Mouse (Mus musculus): Measurements from ENCODE around the gene Gm10322. TPM values are rescaled to one million over a fixed set of nuclear protein-coding genes. Genes with fewer than 3 reads are reported as not detected.

The Gm10322 gene
- total and polyA plus RNA-seq, 3 experiments = not detected

- Histone ChIP-seq H3K27ac (ENCODE audit: insufficient read depth, low read depth) (no peak overlapping the region), H3K36me3 (replicated peaks in 1 of 2; ENCODE audit: control insufficient read depth in 1 of 2, insufficient read depth in 1 of 2, low read length in 1 of 2) (no peaks in the 10 kb centered on the region), H3K4me1 (ENCODE audit: control insufficient read depth in 1 of 2, insufficient read depth in 2 of 2) (peaks cover 2 to 14% of the 10 kb centered on the region in 2 experiments; a peak in 3 of 4 replicates), H3K4me3 (replicated peaks in 1 of 3; ENCODE audit: low read depth in 2 of 3, low read length in 2 of 3, poor library complexity in 1 of 3) (no peak overlapping the region), H3K27me3 (replicated peaks) (peaks cover 2% of the 10 kb centered on the region), H3K4me2 (ENCODE audit: insufficient read depth, low read depth, poor library complexity, severe bottlenecking) (no peak overlapping the region), H3K79me2 (replicated peaks; ENCODE audit: control insufficient read depth, extremely low read depth, insufficient read depth, poor library complexity, severe bottlenecking) (no peaks in the 10 kb centered on the region), H3K9ac (ENCODE audit: insufficient read depth, low read depth) (no peak overlapping the region), H3K9me3 (replicated peaks; ENCODE audit: low read length) (no peaks in the 10 kb centered on the region)
- no peak for TF ChIP-seq SIN3A (IDR thresholded peaks at IDR 0.05; ENCODE audit: low read length)
- no peak for TF ChIP-seq E2F4 (IDR thresholded peaks at IDR 0.05; ENCODE audit: insufficient replicate concordance, low read depth, low read length)
- TF ChIP-seq UBTF (IDR thresholded peaks at IDR 0.05; ENCODE audit: low read depth, low read length) = no peak
- TF ChIP-seq MAZ (IDR thresholded peaks at IDR 0.05; ENCODE audit: low read depth, low read length) = no peak
- no peak for TF ChIP-seq USF1 (IDR thresholded peaks at IDR 0.05; ENCODE audit: low read depth, low read length)
- no peak for TF ChIP-seq NRF1 (IDR thresholded peaks at IDR 0.05; ENCODE audit: low read depth, low read length)
- TF ChIP-seq BHLHE40 (IDR thresholded peaks at IDR 0.05; ENCODE audit: low read depth, low read length) = no peak
- TF ChIP-seq ZMIZ1 (IDR thresholded peaks at IDR 0.05; ENCODE audit: low read depth, low read length) = no peak
- no peak for TF ChIP-seq JUND (conservative IDR thresholded peaks at IDR 0.05; ENCODE audit: low read depth, low read length)
- TF ChIP-seq IRF4 (IDR thresholded peaks at IDR 0.05; ENCODE audit: low read depth, low read length) = no peak
- no peak for TF ChIP-seq POLR2AphosphoS2 (IDR thresholded peaks at IDR 0.05; ENCODE audit: low read depth, low read length)
- DNase-seq (ENCODE audit: extremely low read depth) = no peak
- in situ Hi-C loops (cut with MboI; ENCODE audit: low pct_ligation_motif_present, low pct_unique_long_range_greater_than_20kb, low sequenced_read_pairs) (no loop called here), dilution Hi-C loops (cut with MboI; ENCODE audit: extremely low pct_ligation_motif_present, extremely low pct_unique_long_range_greater_than_20kb, low sequenced_read_pairs) (no loop called here)
Observed at GRCm38 (mm10) chr10:59617776-59618175, 1.9 kb downstream of the Gm10322 start.

- in situ Hi-C loops (cut with MboI; ENCODE audit: low pct_ligation_motif_present, low pct_unique_long_range_greater_than_20kb, low sequenced_read_pairs) (no loop called here), dilution Hi-C loops (cut with MboI; ENCODE audit: extremely low pct_ligation_motif_present, extremely low pct_unique_long_range_greater_than_20kb, low sequenced_read_pairs) (no loop called here)
- H3K27ac ChIP-seq (ENCODE audit: insufficient read depth, low read depth) = no peak overlapping the region
- H3K9me3 ChIP-seq (replicated peaks; ENCODE audit: low read length) = no peaks in the 10 kb centered on the region
- no peaks in the 10 kb centered on the region for H3K79me2 ChIP-seq (replicated peaks; ENCODE audit: control insufficient read depth, extremely low read depth, insufficient read depth, poor library complexity, severe bottlenecking)
- H3K9ac ChIP-seq (ENCODE audit: insufficient read depth, low read depth) = no peak overlapping the region
- no peak overlapping the region for H3K4me3 ChIP-seq (replicated peaks in 1 of 3; ENCODE audit: low read depth in 2 of 3, low read length in 2 of 3, poor library complexity in 1 of 3)
- DNase-seq (ENCODE audit: extremely low read depth) = no peak
- H3K4me2 ChIP-seq (ENCODE audit: insufficient read depth, low read depth, poor library complexity, severe bottlenecking) = no peak overlapping the region
- H3K36me3 ChIP-seq (replicated peaks in 1 of 2; ENCODE audit: control insufficient read depth in 1 of 2, insufficient read depth in 1 of 2, low read length in 1 of 2) = no peaks in the 10 kb centered on the region
- peaks cover 2% of the 10 kb centered on the region for H3K27me3 ChIP-seq (replicated peaks)
- peaks cover 0 to 5% of the 10 kb centered on the region in 2 experiments; a peak in 1 of 4 replicates for H3K4me1 ChIP-seq (ENCODE audit: control insufficient read depth in 1 of 2, insufficient read depth in 2 of 2)
- TF ChIP-seq NELFE (IDR thresholded peaks at IDR 0.05; ENCODE audit: low read depth, low read length) (no peak), CHD1 (IDR thresholded peaks at IDR 0.05; ENCODE audit: low read depth, low read length) (no peak)
Observed at GRCm38 (mm10) chr10:59621355-59621754, 5.5 kb downstream of the Gm10322 start.

GRCm38 (mm10) chr10:59623496-59623895 is 7.6 kb downstream of the Gm10322 start:
- Histone ChIP-seq H3K9ac (ENCODE audit: insufficient read depth, low read depth) (no peak overlapping the region), H3K4me3 (replicated peaks in 1 of 3; ENCODE audit: low read depth in 2 of 3, low read length in 2 of 3, poor library complexity in 1 of 3) (no peak overlapping the region), H3K27me3 (replicated peaks) (peaks cover 2% of the 10 kb centered on the region), H3K36me3 (replicated peaks in 1 of 2; ENCODE audit: control insufficient read depth in 1 of 2, insufficient read depth in 1 of 2, low read length in 1 of 2) (no peaks in the 10 kb centered on the region), H3K79me2 (replicated peaks; ENCODE audit: control insufficient read depth, extremely low read depth, insufficient read depth, poor library complexity, severe bottlenecking) (no peaks in the 10 kb centered on the region), H3K27ac (ENCODE audit: insufficient read depth, low read depth) (no peak overlapping the region), H3K4me1 (ENCODE audit: control insufficient read depth in 1 of 2, insufficient read depth in 2 of 2) (no peaks in the 10 kb centered on the region), H3K9me3 (replicated peaks; ENCODE audit: low read length) (no peaks in the 10 kb centered on the region), H3K4me2 (ENCODE audit: insufficient read depth, low read depth, poor library complexity, severe bottlenecking) (no peak overlapping the region)
- no peak for DNase-seq (ENCODE audit: extremely low read depth)
- dilution Hi-C loops (cut with MboI; ENCODE audit: extremely low pct_ligation_motif_present, extremely low pct_unique_long_range_greater_than_20kb, low sequenced_read_pairs) (no loop called here), in situ Hi-C loops (cut with MboI; ENCODE audit: low pct_ligation_motif_present, low pct_unique_long_range_greater_than_20kb, low sequenced_read_pairs) (no loop called here)
- TF ChIP-seq ELF1 (IDR thresholded peaks at IDR 0.05; ENCODE audit: low read depth, low read length) (no peak), JUN (IDR thresholded peaks at IDR 0.05; ENCODE audit: insufficient read depth, low read depth, low read length) (no peak), CHD2 (IDR thresholded peaks at IDR 0.05; ENCODE audit: low read length) (no peak), MEF2A (IDR thresholded peaks at IDR 0.05; ENCODE audit: borderline replicate concordance, low read depth, low read length) (no peak), PAX5 (IDR thresholded peaks at IDR 0.05; ENCODE audit: low read length) (no peak), USF2 (conservative IDR thresholded peaks at IDR 0.05; ENCODE audit: low read depth, low read length) (no peak), NELFE (IDR thresholded peaks at IDR 0.05; ENCODE audit: low read depth, low read length) (no peak), ZKSCAN1 (IDR thresholded peaks at IDR 0.05; ENCODE audit: borderline replicate concordance, low read depth, low read length) (no peak), CHD1 (IDR thresholded peaks at IDR 0.05; ENCODE audit: low read depth, low read length) (no peak), MXI1 (IDR thresholded peaks at IDR 0.05; ENCODE audit: low read depth, low read length) (no peak), NRF1 (IDR thresholded peaks at IDR 0.05; ENCODE audit: low read depth, low read length) (no peak), MAX (IDR thresholded peaks at IDR 0.05; ENCODE audit: low read length) (no peak), SIN3A (IDR thresholded peaks at IDR 0.05; ENCODE audit: low read length) (no peak), RCOR1 (conservative IDR thresholded peaks at IDR 0.05; ENCODE audit: low read depth, low read length) (no peak), MAFK (IDR thresholded peaks at IDR 0.05; ENCODE audit: insufficient replicate concordance, low read length) (no peak), UBTF (IDR thresholded peaks at IDR 0.05; ENCODE audit: low read depth, low read length) (no peak), MAZ (IDR thresholded peaks at IDR 0.05; ENCODE audit: low read depth, low read length) (no peak)
